Mouse (Mus musculus) spleen, adult 2 months (tissue): ENCODE measurements around the gene Satb2. TPM values are rescaled to one million over a fixed set of nuclear protein-coding genes. Genes with fewer than 3 reads are reported as not detected.

Experiments used
- DNase-seq, 2 experiments: peaks; one replicate each; pipeline versions ENCODE4 v3.0.0 to v3.0.0-alpha.2; 2012 to 2021; ENCODE audit warnings: low spot score in 2 of 2, low read depth in 1 of 2
- H3K27ac ChIP-seq: fragments of 200-500 bp; 2 replicates; pipeline ENCODE4 v1.5.1; 2012; ENCODE audit warnings: low read length, inconsistent platforms; ENCODE audit not compliant: insufficient read depth
- H3K27me3 ChIP-seq: fragments of 200-500 bp; 2 replicates; pipeline ENCODE4 v1.6.1; 2012; ENCODE audit warnings: mild to moderate bottlenecking, moderate library complexity, low read length, inconsistent platforms; ENCODE audit not compliant: control insufficient read depth, insufficient read depth
- H3K36me3 ChIP-seq: fragments of 200-500 bp; 2 replicates; pipeline ENCODE4 v1.6.1; 2012; ENCODE audit warnings: mild to moderate bottlenecking, low read length, inconsistent platforms; ENCODE audit not compliant: control insufficient read depth, insufficient read depth
- H3K4me1 ChIP-seq: fragments of 200-500 bp; 2 replicates; pipeline ENCODE4 v1.6.1; 2011; ENCODE audit warnings: inconsistent platforms; ENCODE audit not compliant: control insufficient read depth, insufficient read depth, insufficient read length
- H3K4me3 ChIP-seq: fragments of 200-500 bp; 2 replicates; pipeline ENCODE4 v1.5.1; 2011; ENCODE audit warnings: mild to moderate bottlenecking, inconsistent platforms; ENCODE audit not compliant: insufficient read depth, insufficient read length; ENCODE audit errors: extremely low read depth
- CTCF ChIP-seq: fragments of 200-500 bp; IDR thresholded peaks from 2 replicates; pipeline ENCODE4 v1.5.1; 2011; ENCODE audit warnings: mild to moderate bottlenecking, inconsistent platforms; ENCODE audit not compliant: insufficient read depth, insufficient read length, insufficient replicate concordance; ENCODE audit errors: extremely low read depth
- POLR2A ChIP-seq: fragments of 200-500 bp; IDR thresholded peaks from 2 replicates; pipeline ENCODE4 v1.6.1; 2011; ENCODE audit warnings: low read depth, low read length, inconsistent platforms
- WGBS: fragments of 180-500 bp; shearing (Covaris S2); methylation state at CpG from one replicate; pipeline ENCODE4 v1.1.7; 2018; 5-methylcytosine and 5-hydroxymethylcytosine counted together
- polyA plus RNA-seq: library from polyadenylated mRNA; depleted of rRNA; stranded (reverse); fragments of >200 nt; gene quantifications from 2 replicates; pipeline ENCODE4 v1.2.3, GENCODE M21; 2012

Gene Satb2
- polyA plus RNA-seq, 1 experiment = 0.36 TPM

DNA sequence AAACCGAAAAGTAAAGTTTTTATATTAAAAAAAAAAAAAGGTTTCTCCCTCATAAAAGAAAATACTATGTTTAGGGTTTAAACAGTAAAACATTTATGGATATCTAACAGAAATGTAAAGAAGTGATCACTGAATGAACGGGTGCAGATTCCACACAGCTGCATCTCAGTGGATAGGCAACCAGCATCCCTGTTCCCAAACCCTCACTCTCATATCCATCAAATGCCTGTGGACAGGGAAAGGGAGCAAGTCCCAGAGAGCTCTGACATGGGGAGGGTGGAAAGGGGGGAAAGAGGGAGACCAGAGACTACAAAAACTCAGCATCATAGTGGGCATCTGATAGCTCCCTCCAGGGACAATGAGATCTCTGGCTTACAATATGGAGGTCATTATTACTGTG, 21.6 kb downstream of the Satb2 start:
- no peak for DNase-seq
- 74% methylated on average over 2 of the region's 2 CpGs for WGBS
- TF ChIP-seq CTCF (no peak), POLR2A (no peak)

GRCm38 (mm10) chr1:56955739-56956085, 22.7 kb downstream of the Satb2 start:
- no peak for DNase-seq
- Histone ChIP-seq H3K4me3 (no peak overlapping the region), H3K4me1 (no peaks in the 10 kb centered on the region), H3K27ac (no peak overlapping the region), H3K27me3 (no peaks in the 10 kb centered on the region), H3K36me3 (no peaks in the 10 kb centered on the region)
- 63% methylated on average over 12 of the region's 12 CpGs for whole genome bisulfite sequencing
- no peak for TF ChIP-seq POLR2A
- no peak for TF ChIP-seq CTCF

More for the DNA sequence above, 21.6 kb downstream of the Satb2 start:
- H3K4me3 ChIP-seq = no peak overlapping the region
- H3K27me3 ChIP-seq = no peaks in the 10 kb centered on the region
- no peak overlapping the region for H3K27ac ChIP-seq
- no peaks in the 10 kb centered on the region for H3K4me1 ChIP-seq
- H3K36me3 ChIP-seq = no peaks in the 10 kb centered on the region

GRCm38 (mm10) chr1:56955055-56955738, 23.3 kb downstream of the Satb2 start:
- H3K4me3 ChIP-seq = no peak overlapping the region
- H3K27me3 ChIP-seq = no peaks in the 10 kb centered on the region
- H3K27ac ChIP-seq = no peak overlapping the region
- DNase-seq = no peak
- no peaks in the 10 kb centered on the region for H3K4me1 ChIP-seq
- WGBS = 46% methylated on average over 14 of the region's 14 CpGs
- H3K36me3 ChIP-seq = no peaks in the 10 kb centered on the region
- no peak for TF ChIP-seq CTCF
- no peak for TF ChIP-seq POLR2A

DNA sequence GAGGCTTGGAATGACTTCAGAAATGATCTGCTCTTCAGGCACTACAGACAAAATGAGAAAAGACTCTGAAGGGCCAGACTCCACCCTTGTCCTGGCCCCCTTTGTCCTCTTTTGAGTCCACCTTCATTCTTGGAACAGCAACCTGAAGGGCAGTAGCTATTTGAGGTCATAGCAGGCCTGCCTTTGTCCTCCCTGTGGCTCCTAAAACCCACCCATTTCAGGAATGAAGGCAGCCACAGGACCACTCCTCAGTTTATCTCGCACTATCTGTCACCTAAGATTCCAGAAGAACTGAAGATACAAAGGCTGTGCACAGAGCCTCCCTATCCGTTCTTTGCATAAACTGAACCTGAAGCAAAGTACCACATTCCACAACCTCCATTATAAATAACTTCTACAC, 24.9 kb downstream of the Satb2 start:
- no peak for TF ChIP-seq POLR2A
- no peak for TF ChIP-seq CTCF
- no peaks in the 10 kb centered on the region for H3K27me3 ChIP-seq
- no peak overlapping the region for H3K27ac ChIP-seq
- no peak overlapping the region for H3K4me3 ChIP-seq
- no peaks in the 10 kb centered on the region for H3K4me1 ChIP-seq
- no peak for DNase-seq
- 92% methylated on average over 2 of the region's 2 CpGs for WGBS
- no peaks in the 10 kb centered on the region for H3K36me3 ChIP-seq

- no peak overlapping the region for H3K4me3 ChIP-seq
- TF ChIP-seq POLR2A = no peak
- TF ChIP-seq CTCF = no peak
- no peaks in the 10 kb centered on the region for H3K27me3 ChIP-seq
- 77% methylated on average over 4 of the region's 4 CpGs for WGBS
- no peaks in the 10 kb centered on the region for H3K36me3 ChIP-seq
- DNase-seq = no peak
- no peaks in the 10 kb centered on the region for H3K4me1 ChIP-seq
- H3K27ac ChIP-seq = no peak overlapping the region
These were observed 26.5 kb downstream of the Satb2 start for GRCm38 (mm10) chr1:56951980-56952379.

GRCm38 (mm10) chr1:56951525-56951924, 26.9 kb downstream of the Satb2 start:
- no peaks in the 10 kb centered on the region for H3K4me1 ChIP-seq
- no peak for DNase-seq
- TF ChIP-seq POLR2A = no peak
- no peak for TF ChIP-seq CTCF
- no peak overlapping the region for H3K4me3 ChIP-seq
- 82% methylated on average over 6 of the region's 6 CpGs for WGBS
- H3K27me3 ChIP-seq = no peaks in the 10 kb centered on the region
- H3K36me3 ChIP-seq = no peaks in the 10 kb centered on the region
- no peak overlapping the region for H3K27ac ChIP-seq

GRCm38 (mm10) chr1:56939432-56939831, 39.0 kb downstream of the Satb2 start:
- no peak for TF ChIP-seq POLR2A
- no peak for TF ChIP-seq CTCF
- Histone ChIP-seq H3K4me1 (no peaks in the 10 kb centered on the region), H3K4me3 (no peak overlapping the region), H3K27ac (no peak overlapping the region), H3K27me3 (no peaks in the 10 kb centered on the region), H3K36me3 (no peaks in the 10 kb centered on the region)
- WGBS = 88% methylated on average over 4 of the region's 4 CpGs
- no peak for DNase-seq

DNA sequence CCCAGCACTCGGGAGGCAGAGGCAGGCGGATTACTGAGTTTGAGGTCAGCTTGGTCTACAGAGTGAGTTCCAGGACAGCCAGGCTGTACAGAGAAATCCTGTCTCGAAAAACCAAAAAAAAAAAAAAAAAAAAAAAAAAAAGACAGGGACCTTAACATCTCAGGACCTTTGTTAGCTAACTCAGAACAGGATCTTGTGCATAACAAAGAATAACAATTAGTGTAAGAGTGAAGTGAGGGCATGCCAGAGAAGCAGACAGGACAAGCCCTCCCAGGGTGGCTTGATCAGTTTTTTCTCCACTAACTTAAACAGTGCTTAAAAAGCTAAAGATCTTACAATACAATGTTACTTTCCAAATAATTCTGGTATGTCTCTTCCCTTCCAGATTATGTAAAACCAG, 40.0 kb downstream of the Satb2 start:
- Histone ChIP-seq H3K4me1 (no peaks in the 10 kb centered on the region), H3K27me3 (no peaks in the 10 kb centered on the region), H3K27ac (no peak overlapping the region), H3K4me3 (no peak overlapping the region), H3K36me3 (no peaks in the 10 kb centered on the region)
- 88% methylated on average over 3 of the region's 3 CpGs for WGBS
- no peak for DNase-seq
- TF ChIP-seq POLR2A (no peak), CTCF (no peak)
